Mouse (Mus musculus): ENCODE data around the gene Fez2. TPM values are rescaled to one million over a fixed set of nuclear protein-coding genes. Genes with fewer than 3 reads are reported as not detected.

Fez2 gene
- polyA plus RNA-seq, 2 experiments, result 33.6 to 44.1 TPM

DNA sequence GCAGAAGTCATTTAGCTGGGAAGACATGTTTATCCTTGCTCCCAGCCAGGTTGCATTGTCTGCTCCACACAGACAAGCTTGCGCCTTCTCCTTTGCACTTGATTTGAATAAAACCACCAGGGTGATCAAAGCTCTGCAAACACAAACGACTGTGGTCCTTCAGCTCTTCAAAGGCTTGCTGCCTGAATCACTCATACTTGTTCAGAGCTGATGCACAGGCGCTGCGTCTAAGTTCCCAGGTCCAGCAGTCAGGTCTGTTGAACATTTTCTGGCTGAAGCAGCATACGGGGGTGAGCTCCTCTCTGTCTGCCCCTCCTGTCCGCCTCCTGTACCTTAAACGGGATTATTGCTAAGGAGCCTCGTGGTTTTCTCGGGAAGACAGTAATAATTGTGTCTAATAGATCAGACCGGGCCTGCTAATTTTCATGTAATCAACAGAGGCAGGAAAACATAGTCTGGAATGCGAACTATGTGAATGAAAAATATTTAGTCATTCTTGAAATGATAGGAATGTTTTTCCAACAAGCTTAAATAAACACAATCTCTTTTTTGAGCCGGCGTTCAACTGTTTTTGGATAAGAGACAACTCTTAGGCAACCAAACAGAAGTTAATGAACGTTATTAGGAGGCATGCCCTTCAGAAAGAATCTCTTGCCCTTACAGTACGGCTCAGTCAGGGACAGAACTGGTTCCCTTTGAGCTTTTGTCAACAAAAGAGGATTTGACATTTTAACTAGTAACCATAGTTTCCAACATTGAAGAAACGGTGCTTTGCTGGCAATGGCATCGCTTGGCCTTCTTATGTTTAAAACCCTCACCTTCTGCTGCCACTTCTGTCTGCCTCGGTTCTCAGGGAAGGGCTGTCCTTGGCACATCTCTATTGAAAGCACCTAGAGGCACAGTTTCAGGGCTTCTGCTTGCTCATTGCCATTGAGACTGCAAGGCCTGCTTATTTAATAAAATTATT, 95.3 kb downstream of the Fez2 start:
- no peaks in the 10 kb centered on the region for H3K9me3 ChIP-seq (ENCODE audit: control insufficient read depth, low read length)
- DNase-seq (ENCODE audit: low spot score) (no peak), ATAC-seq (ENCODE audit: low FRiP score, low read depth) (no peak)
- no peak overlapping the region for H3K4me2 ChIP-seq (replicated peaks; ENCODE audit: low read depth, low read length, severe bottlenecking)
- H3K4me3 ChIP-seq (replicated peaks; ENCODE audit: low read length), result no peak overlapping the region
- H3K36me3 ChIP-seq (ENCODE audit: control insufficient read depth, insufficient read depth, low read length), result peaks cover 8% of the 10 kb centered on the region; the same call in 1 of the 2 replicates
- H3K4me1 ChIP-seq (ENCODE audit: control insufficient read depth, insufficient read depth, low read length), result 0 out of 2 replicates have a peak, but pooled peaks cover 3% of the 10 kb centered on the region
- 50% methylated on average over 18 of the region's 18 CpGs for WGBS
- no peak overlapping the region for H3K27ac ChIP-seq (replicated peaks; ENCODE audit: low read depth, low read length)
- no peak overlapping the region for H3K9ac ChIP-seq (ENCODE audit: low read depth, low read length, severe bottlenecking)
- H3K27me3 ChIP-seq (ENCODE audit: control insufficient read depth, insufficient read depth, low read length), result no peaks in the 10 kb centered on the region
- TF ChIP-seq POLR2A (IDR thresholded peaks at IDR 0.05; ENCODE audit: borderline replicate concordance, extremely low read depth, insufficient read depth, insufficient read length), result no peak

DNA sequence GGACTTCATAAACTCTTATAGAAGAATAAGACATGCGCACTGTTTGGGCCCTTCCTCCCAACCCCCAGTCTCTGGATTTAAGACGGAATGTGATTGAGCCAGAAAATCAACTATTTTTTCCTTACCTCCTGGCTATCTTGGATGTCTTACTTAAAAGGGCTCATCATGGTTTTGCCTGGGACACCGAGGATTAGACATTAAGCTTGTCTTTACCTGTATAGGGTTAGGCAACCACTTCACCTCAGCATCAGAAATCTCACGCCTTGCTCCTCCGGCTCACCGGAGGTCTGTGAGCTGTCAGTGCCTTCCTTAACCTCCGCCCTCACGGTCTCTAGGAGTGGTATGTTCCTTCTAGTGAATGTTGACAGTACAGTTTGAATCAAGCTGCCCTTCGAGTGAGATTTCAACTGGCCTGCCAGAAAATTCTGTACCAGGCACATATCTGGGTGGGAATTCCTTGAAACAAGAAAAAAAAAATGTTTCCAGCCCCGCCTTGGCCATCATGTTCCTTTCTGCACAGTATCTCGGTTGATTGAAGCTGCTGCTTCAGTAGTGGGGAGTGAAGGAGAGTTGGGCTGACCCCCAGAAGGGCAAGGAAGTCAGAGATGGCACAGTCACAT, 96.6 kb downstream of the Fez2 start:
- peaks cover 18% of the 10 kb centered on the region; the same call in 1 of the 2 replicates for H3K36me3 ChIP-seq (ENCODE audit: control insufficient read depth, insufficient read depth, low read length)
- 81% methylated on average over 11 of the region's 11 CpGs for WGBS
- H3K4me2 ChIP-seq (replicated peaks; ENCODE audit: low read depth, low read length, severe bottlenecking), result no peak overlapping the region

More for the DNA sequence above, 96.6 kb downstream of the Fez2 start:
- ATAC-seq (ENCODE audit: low FRiP score, low read depth) (no peak), DNase-seq (ENCODE audit: low spot score) (no peak)
- TF ChIP-seq POLR2A (IDR thresholded peaks at IDR 0.05; ENCODE audit: borderline replicate concordance, extremely low read depth, insufficient read depth, insufficient read length), result no peak
- Histone ChIP-seq H3K9ac (ENCODE audit: low read depth, low read length, severe bottlenecking) (no peak overlapping the region), H3K27me3 (ENCODE audit: control insufficient read depth, insufficient read depth, low read length) (no peaks in the 10 kb centered on the region), H3K4me3 (replicated peaks; ENCODE audit: low read length) (no peak overlapping the region), H3K4me1 (ENCODE audit: control insufficient read depth, insufficient read depth, low read length) (0 out of 2 replicates have a peak, but pooled peaks cover 3% of the 10 kb centered on the region), H3K27ac (replicated peaks; ENCODE audit: low read depth, low read length) (no peak overlapping the region), H3K9me3 (ENCODE audit: control insufficient read depth, low read length) (no peaks in the 10 kb centered on the region)

Other genes starting within 250 kb of the Fez2 start
- gene Crim1, start 217.9 kb downstream of the Fez2 start, polyA plus RNA-seq (2012; rRNA removed), result 22.9 and 29.9 TPM in 2 replicates
- 10.5 and 13.9 TPM in 2 replicates for gene Crim1, start 217.9 kb downstream of the Fez2 start, polyA plus RNA-seq (2014; fragmentation: Nextera tagmentation; extraction: Ambion mirVana)
- gene Vit, start 89.9 kb upstream of the Fez2 start, polyA plus RNA-seq (2012; rRNA removed), result 1.00 and 1.1 TPM in 2 replicates
- gene Vit, start 89.9 kb upstream of the Fez2 start, polyA plus RNA-seq (2014; fragmentation: Nextera tagmentation; extraction: Ambion mirVana), result 0.28 and 0.40 TPM in 2 replicates

All from limb, embryonic 14.5 days (tissue).